Mouse (Mus musculus): ENCODE measurements around the gene Fbxo46. TPM values are rescaled to one million over a fixed set of nuclear protein-coding genes. Genes with fewer than 3 reads are reported as not detected.

Fbxo46 gene
- total and polyA plus RNA-seq, 3 experiments = 4.0 to 11.6 (median 6.1) TPM

- Histone ChIP-seq H3K27ac (ENCODE audit: insufficient read depth, low read depth) (no peak overlapping the region), H3K9me3 (replicated peaks; ENCODE audit: low read length) (no peaks in the 10 kb centered on the region), H3K4me1 (ENCODE audit: control insufficient read depth in 1 of 2, insufficient read depth in 2 of 2) (peaks cover 0 to 30% of the 10 kb centered on the region in 2 experiments; a peak in 2 of 4 replicates), H3K27me3 (replicated peaks) (no peaks in the 10 kb centered on the region), H3K79me2 (replicated peaks; ENCODE audit: control insufficient read depth, extremely low read depth, insufficient read depth, poor library complexity, severe bottlenecking) (peaks cover 7% of the 10 kb centered on the region; the same call in 1 of the 2 replicates), H3K4me2 (ENCODE audit: insufficient read depth, low read depth, poor library complexity, severe bottlenecking) (no peak overlapping the region), H3K9ac (ENCODE audit: insufficient read depth, low read depth) (no peak overlapping the region), H3K36me3 (replicated peaks in 1 of 2; ENCODE audit: control insufficient read depth in 1 of 2, insufficient read depth in 1 of 2, low read length in 1 of 2) (peaks cover 47 to 83% of the 10 kb centered on the region in 2 experiments), H3K4me3 (replicated peaks in 1 of 3; ENCODE audit: low read depth in 2 of 3, low read length in 2 of 3, poor library complexity in 1 of 3) (no peak overlapping the region)
- no peak for DNase-seq (ENCODE audit: extremely low read depth)
- in situ Hi-C loops (cut with MboI; ENCODE audit: low pct_ligation_motif_present, low pct_unique_long_range_greater_than_20kb, low sequenced_read_pairs) = no loop called here
- TF ChIP-seq USF2 (conservative IDR thresholded peaks at IDR 0.05; ENCODE audit: low read depth, low read length) (no peak), HCFC1 (IDR thresholded peaks at IDR 0.05; ENCODE audit: low read depth, low read length) (no peak), ETS1 (conservative IDR thresholded peaks at IDR 0.05; ENCODE audit: low read depth, low read length) (no peak), MEF2A (IDR thresholded peaks at IDR 0.05; ENCODE audit: borderline replicate concordance, low read depth, low read length) (no peak), RAD21 (IDR thresholded peaks at IDR 0.05; ENCODE audit: low read depth, low read length) (no peak), TBP (conservative IDR thresholded peaks at IDR 0.05; ENCODE audit: low read depth, low read length) (no peak), ELF1 (IDR thresholded peaks at IDR 0.05; ENCODE audit: low read depth, low read length) (no peak), IRF4 (IDR thresholded peaks at IDR 0.05; ENCODE audit: low read depth, low read length) (no peak), UBTF (IDR thresholded peaks at IDR 0.05; ENCODE audit: low read depth, low read length) (no peak), ZMIZ1 (IDR thresholded peaks at IDR 0.05; ENCODE audit: low read depth, low read length) (no peak), JUND (conservative IDR thresholded peaks at IDR 0.05; ENCODE audit: low read depth, low read length) (no peak), POLR2AphosphoS2 (IDR thresholded peaks at IDR 0.05; ENCODE audit: low read depth, low read length) (no peak), MAZ (IDR thresholded peaks at IDR 0.05; ENCODE audit: low read depth, low read length) (no peak), MYC (IDR thresholded peaks at IDR 0.05; ENCODE audit: low read depth, low read length) (no peak), RCOR1 (conservative IDR thresholded peaks at IDR 0.05; ENCODE audit: low read depth, low read length) (no peak), GABPA (IDR thresholded peaks at IDR 0.05; ENCODE audit: insufficient replicate concordance, low read depth, low read length) (no peak), PAX5 (IDR thresholded peaks at IDR 0.05; ENCODE audit: low read length) (no peak), JUN (IDR thresholded peaks at IDR 0.05; ENCODE audit: insufficient read depth, low read depth, low read length) (no peak), BHLHE40 (IDR thresholded peaks at IDR 0.05; ENCODE audit: low read depth, low read length) (no peak), CHD1 (IDR thresholded peaks at IDR 0.05; ENCODE audit: low read depth, low read length) (no peak)
- dilution Hi-C loops (cut with MboI; ENCODE audit: extremely low pct_ligation_motif_present, extremely low pct_unique_long_range_greater_than_20kb, low sequenced_read_pairs) = no loop called here
Measured at GRCm38 (mm10) chr7:19136673-19137334, 17.1 kb downstream of the Fbxo46 start.

All from CH12.LX (cell line).